Mouse (Mus musculus): ENCODE results near the gene Tmem62.
"Not testable (repeated sequence)": the region's sequence is repeated elsewhere in the genome, so short reads cannot be mapped to it uniquely, and the experiment has no call there.

DNA sequence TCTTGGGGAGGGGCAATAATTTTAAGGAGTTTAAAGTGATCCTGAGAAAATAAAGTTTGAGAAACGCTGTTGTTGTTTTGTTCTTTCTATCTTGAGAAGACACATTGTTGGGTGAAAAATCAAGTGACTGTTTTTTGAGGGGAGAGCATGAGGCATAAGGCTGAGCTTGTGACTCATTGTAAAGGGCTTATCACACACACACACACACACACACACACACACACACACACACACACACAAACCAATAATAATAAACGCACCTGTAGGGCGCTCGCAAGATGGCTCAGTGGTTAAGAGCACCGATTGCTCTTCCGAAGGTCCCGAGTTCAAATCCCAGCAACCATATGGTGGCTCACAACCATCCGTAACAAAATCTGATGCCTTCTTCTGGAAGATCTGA is 4.6 kb upstream of the Tmem62 start:
- not testable (repeated sequence) for TF ChIP-seq POLR2A (IDR thresholded peaks at IDR 0.05; ENCODE audit: low read depth, low read length); CTCF (IDR thresholded peaks at IDR 0.05; ENCODE audit: borderline replicate concordance, insufficient read depth, low read length)
